Mouse (Mus musculus) R1 (cell line): ENCODE measurements around the gene Pomgnt2.

Experiments used
- DNase-seq: peaks from one replicate; pipeline ENCODE4 v3.0.0-alpha.2; 2018; ENCODE audit warnings: low read depth, low spot score

The Pomgnt2 gene

DNA sequence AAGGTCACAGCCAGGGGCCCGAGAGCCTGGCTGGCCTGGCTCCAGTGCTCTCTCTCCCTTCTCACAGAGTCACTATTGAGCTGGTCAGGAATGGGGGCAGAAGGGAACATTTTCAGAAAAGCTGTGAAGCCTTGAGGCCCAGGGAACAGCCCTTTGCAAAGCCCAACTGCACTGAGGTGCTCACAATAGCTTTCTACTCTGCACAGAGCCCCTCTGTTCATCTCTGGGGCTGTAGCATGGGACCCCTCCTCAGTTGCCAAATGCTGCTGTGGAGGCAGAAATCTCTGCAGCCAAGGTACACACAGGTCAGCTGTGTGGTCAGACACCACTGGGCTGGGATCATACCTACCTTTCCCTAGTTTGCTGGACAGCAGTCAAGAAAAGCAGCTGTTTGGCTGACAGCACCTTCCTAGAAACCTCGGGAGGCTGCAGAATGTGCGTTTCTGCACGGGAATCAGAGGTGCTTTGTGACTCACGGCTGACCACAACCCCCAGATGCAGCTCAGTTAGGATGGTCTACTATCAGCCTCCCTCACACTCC, 27.0 kb downstream of the Pomgnt2 start:
- DNase-seq, result no peak

DNA sequence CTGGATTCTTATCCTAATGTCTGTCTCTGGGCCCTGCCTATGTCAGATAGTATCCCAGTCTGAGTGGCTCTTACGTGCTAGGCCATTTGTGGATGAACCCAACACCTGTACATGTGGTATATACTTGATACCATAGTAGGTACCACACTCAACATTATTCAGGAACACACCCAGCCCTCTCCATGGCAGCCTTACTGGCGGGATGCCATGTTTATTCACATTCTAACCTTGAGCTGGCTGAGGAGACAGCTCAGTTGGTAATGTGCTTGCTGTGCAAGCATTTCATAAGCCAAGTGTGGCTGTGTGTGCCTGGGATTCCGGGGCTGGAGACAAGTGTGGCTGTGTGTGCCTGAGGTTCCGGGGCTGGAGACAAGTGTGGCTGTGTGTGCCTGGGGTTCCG, 28.7 kb downstream of the Pomgnt2 start:
- no peak for DNase-seq

DNA sequence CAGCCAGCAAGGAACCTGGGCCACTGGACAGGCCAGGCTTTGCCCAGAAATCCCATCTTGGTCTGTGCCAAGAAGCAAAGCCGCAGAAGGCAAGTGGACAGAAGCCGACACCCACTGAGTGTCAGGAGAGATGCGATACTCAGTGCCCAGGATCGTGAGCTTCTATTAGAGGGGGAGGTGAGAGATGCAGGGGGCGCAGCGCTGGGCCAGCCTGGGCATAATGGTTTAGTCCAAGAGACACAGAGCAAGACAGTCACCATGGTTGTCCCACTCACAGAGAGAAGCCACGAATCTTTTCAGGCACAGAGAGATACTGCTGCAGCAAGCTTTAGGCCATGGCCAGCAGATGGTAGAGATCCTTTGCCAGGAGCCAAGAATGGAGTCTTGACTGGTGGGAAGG, 32.0 kb downstream of the Pomgnt2 start:
- DNase-seq, result no peak

DNA sequence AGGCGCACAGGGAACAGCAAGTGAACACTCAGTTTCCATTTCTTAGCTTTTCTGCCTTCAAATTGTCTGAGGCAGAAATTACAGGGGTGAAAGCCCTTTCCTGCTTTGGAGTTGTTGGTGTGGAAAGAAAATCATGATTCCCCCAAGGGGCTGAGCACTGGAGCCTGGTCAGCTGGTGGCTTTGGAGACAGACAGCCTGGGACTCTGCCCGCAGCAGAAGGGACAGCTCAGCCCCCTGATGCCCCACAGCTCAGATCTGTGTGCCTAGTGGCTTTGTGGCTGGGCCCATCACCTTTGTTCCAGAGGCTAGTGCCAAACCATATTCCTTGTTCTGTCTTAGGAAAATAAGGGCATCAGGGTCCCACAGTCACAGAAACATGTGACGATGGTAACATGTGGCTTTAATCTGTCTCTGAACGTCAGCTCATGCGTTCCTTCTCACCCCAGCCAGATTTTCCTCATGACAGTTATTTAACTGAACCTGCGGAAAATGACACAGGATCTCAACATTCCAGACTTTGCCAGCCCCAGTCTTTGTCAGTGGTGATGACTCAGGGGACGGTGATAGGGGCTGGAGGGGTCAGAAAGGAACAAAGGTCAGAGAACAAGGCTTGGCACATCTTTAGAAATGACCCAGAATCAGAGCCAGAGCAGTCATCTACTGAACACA, 36.8 kb downstream of the Pomgnt2 start:
- DNase-seq, result no peak

DNA sequence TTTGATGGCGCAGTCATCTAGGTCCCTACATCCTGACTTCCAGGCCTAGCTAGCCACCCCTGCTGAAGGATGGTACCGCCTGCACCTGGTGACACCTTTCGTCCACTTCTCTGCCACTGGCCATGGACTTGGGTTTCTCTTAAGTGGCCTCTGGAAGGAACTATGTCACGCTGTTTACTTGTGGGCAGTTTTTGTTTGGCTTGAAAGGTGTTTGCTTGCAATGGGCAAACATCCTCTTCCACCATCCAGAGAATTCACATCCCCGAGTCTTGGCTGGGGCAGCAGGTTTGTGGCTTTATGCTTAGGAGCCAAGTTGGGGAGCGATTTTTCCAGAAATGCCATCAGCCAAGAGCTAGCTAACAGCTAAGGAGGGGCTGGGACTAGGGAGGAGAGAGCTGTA, 44.3 kb downstream of the Pomgnt2 start:
- no peak for DNase-seq

DNA sequence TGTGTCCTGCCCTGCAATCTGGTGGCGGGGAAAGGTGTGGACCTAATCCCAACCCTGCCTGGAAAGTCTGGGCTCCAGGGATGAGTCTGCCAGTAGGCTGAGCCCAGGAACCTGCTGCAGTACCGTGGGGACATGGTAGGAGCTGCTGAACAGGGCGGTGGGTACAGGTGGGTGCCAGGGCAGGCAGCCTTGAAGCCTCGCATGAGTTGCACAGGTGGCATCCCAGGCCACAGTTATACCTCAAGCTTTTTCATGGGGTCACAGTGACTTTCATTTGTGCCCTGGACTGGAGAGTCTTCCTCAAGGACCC, 45.8 kb downstream of the Pomgnt2 start:
- DNase-seq, result no peak

DNA sequence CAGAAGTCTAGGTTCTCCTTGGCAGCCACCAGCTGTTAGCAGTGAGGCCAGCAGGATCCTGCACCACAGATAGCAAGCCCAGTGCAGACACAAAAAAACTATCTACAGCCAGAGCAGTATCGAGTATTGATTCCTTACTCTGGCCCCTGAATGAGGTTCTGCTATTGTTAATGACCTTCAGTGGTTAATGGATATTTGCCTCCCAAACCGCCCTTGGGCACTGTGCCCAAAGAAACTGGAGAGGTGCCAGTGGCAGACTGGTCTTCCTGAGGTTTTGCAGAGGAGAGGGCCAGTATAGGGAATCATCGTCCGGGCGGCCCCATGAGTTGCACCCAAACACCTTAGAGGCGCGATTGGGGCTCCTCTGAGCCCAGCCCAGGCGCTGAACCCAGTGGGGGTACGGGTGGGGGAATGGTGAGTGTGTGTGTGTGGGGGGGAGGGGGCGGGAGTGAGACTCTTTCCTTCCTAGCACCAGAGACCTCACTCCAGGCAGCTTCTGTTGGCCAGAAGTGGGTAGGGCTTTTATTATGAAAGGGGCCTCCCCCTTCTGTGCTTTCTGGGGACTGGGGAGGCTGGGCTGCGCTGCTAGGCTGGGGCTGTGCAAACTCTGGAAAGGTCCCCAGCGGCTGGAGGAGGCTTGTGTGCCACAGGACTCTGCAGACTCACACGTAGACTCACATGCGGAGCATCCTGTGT, 46.3 kb downstream of the Pomgnt2 start, which contains the start of gene Fam198a:
Gene Fam198a, plus strand, starts transcription at position 571 of the 696 bp plus-strand sequence.
- DNase-seq, result peak; percentile 46

DNA sequence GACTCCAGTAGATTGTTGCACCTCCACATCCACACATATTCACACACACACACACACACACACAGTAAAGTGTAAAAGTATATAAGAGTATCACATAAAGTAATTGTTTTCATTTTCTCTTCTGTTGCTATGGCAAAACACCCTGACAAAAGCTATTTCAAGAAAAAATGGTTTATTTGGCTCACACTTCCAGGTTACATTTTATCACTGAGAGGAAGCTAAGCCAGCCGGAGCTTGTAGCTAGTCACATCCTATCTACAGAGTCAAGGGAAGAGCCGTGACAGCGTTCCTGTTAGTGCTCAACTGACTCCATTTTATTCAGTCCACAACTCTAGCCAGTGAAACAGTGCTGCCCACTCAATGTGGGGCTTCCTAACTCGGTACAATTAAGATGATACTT, 48.5 kb downstream of the Pomgnt2 start:
- DNase-seq, result no peak

DNA sequence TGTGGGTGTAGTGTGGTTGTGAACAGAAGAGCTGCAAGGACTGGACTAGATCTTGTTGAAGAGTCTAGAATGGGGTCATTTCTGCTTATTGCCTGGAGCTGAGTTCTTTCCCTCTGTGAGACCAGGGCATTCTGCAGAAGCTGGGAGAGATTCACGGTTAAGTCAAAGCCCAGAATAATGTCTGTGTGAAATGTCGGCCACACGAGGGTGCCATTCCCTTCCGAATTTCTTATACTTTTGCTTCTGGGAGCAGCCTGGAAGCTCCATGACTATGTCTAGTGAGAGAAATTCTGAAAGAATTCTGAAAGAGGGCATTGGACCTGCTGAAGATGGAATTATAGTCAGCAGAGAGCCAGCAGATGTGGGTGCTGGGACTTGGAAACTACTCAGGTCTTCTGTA, 49.1 kb downstream of the Pomgnt2 start:
- DNase-seq, result peak; percentile 14

DNA sequence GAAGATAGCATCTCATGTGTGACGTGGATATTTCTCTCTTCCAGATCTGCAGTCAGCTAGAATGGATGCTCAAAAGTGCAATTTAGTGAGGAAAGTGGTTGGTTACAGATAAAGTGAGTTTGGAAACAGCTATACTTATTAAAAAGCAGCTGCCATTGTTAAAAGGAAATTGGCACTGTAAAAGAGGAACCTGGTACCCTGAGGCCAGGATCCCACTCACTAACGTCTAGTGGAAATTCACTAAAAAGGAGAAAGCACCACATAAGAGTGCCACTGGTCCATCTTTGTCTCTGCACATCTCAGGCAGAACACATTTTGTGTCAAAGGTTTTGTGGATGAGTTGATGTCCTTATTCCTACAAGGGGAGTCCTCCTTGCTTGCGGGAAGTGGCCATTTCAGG, 53.3 kb downstream of the Pomgnt2 start:
- no peak for DNase-seq

DNA sequence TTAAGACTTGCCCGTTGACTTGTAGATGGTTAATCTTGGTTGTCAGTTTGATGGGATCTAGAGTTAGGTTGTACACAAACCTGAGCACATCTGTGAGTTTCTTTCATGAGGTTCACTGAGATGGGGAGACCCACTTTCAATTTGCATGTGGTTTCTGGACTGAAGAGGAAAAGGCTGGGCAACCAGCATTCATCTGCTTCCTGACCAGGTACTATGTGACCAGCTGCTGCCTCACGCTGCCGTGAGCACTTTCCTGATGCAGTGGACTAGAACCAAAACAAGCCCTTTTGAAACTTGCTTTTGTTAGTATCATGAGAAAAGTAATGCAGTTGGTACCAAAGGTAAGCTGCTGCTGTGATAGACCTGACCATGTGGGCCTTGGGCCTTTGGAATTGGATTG, 53.9 kb downstream of the Pomgnt2 start:
- no peak for DNase-seq

DNA sequence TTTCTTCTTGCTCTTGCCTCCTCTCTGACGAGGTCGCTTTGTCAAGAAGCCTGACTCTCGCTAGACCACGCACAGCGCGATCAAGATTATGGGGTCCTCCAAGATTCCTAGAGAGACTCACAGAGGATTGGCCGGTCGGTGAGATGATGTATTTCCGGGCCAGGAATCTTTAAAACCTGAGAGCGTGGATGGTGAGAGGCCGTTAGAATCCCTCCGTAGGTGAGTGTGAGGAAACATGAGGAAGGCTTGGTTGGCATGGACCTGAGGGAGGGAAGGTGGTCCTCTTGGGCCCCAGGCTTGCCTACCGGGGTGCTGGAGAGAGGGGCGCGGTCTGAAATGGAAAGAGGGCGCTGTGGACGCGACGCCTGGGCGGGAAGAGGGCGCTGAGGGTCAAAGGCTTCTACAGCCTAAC, 59.0 kb downstream of the Pomgnt2 start:
- DNase-seq, result peak; percentile 16

DNA sequence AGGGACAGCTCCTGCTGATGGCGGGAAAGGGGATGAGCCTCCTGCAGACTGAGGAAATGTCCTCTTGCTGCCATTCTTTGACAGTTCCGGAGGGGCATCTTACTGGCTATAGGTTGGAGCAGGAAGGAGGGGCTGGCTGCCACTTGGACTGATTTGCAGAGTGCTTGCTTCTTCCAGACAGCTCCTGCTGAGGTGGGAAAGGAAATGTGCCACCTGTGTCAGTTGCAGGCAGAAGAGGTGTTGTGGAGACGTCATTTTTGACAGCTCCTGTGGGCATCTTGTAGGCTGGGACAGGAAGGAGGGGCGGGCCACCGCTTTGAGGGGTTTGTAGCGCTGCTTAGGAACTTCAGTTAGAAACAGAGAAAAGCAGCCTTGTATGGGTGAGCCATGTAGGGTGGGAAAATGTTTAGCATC, 59.5 kb downstream of the Pomgnt2 start:
- no peak for DNase-seq

DNA sequence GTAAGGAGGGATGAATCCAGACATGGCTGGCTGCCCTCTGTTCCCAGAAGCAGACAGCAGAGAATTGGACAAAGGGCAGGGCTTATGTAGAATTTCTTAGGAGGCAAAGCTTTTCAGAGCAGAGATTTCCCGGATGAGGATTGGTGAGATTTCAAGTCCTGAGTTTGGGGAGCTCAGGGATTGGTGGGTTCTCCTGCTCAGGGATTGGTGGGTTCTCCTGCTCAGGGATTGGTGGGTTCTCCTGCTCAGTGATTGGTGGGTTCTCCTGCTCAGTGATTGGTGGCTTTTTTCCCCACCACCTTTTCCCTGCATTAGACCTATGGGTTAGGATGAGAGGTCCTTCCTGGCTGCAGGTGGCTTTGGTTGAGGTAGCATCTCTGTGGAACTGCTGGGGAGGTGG, 60.0 kb downstream of the Pomgnt2 start:
- peak; percentile 74 for DNase-seq

DNA sequence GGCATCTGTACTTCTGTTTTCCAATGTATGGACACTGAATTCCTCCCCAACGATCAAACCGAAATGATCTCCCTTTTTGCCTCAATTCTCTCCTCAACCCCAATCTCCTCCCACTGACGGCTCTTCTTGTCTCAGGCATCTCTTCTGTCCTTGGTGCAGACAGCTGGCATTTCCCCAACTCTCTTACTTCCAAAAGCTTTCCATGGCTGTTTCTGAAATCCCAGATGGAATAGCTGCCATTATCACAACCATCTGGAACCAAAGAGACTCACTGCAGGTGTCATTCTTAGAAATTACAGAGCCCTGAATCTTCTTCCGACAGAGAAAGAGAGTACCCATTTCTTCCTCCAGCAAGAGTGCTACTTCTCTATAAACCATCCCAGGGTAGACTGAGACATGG, 62.1 kb downstream of the Pomgnt2 start:
- DNase-seq, result no peak
